ENCODE assay signal across 9 mouse cellular contexts in the genomic region with DNA sequence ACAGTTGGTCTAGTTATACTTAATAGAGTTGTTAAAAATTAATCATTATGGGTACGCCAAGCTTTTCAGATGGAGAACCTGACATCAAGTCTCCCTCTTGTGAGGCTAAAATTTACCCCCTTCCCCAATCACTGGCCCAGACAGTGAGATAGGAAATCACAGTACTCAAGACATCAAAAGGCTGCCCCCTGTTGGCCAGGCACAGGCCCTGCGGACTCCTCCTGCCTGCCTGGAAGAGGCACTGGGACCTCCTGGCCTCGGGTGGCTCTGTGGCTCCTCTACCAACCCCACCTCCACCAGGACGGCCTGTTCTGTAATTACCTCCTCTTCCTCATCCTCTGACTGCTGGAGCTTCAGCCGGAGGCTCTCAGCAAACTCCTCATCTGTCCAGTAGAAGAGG. TPM values are rescaled to one million over a fixed set of nuclear protein-coding genes. Genes with fewer than 3 reads are reported as not detected.
DNase-seq lines count a peak whose midpoint lies in the region; ATAC-seq and TF ChIP-seq lines count a peak whose summit lies in the region.
"Had no signal": no experiment of that assay in that cellular context is flagged by ENCODE, and none has a peak within 500 bp of the region (broad histone marks: within the 10 kb centered on the region; RNA-seq: fewer than 3 reads in every experiment).

No protein-coding gene starts in this region.

- 77% methylated on average over 5 of the region's 5 CpGs for WGBS in heart, adult 2 months
- 77% methylated on average over 5 of the region's 5 CpGs for WGBS in heart, embryonic 11.5 days (ENCODE audit: insufficient replicate concordance)

- ATAC-seq in heart, embryonic 11.5 days (replicated peaks; ENCODE audit: insufficient number of reproducible peaks, low FRiP score, low TSS enrichment), result no peak

- no peak overlapping the region for H3K9ac ChIP-seq in heart, adult 2 months (ENCODE audit: low read depth, low read length)
- H3K9ac ChIP-seq in heart, embryonic 11.5 days (ENCODE audit: low read depth, low read length), result no peak overlapping the region

- H3K9me3 ChIP-seq in heart, embryonic 11.5 days (replicated peaks; ENCODE audit: control insufficient read depth, low read length), result no peaks in the 10 kb centered on the region

- H3K27ac ChIP-seq in heart, adult 2 months, result no peak overlapping the region
- no peak overlapping the region for H3K27ac ChIP-seq in heart, embryonic 11.5 days (ENCODE audit: low read depth, low read length)

- H3K4me2 ChIP-seq in heart, embryonic 11.5 days, result no peak overlapping the region

- no peaks in the 10 kb centered on the region for H3K4me1 ChIP-seq in heart, adult 2 months (ENCODE audit: control insufficient read depth, insufficient read depth, low read length)
- H3K4me1 ChIP-seq in heart, embryonic 11.5 days (ENCODE audit: control insufficient read depth, insufficient read depth, low read length), result no peaks in the 10 kb centered on the region

- H3K4me3 ChIP-seq in heart, adult 2 months, result no peak overlapping the region
- no peak overlapping the region for H3K4me3 ChIP-seq in heart, embryonic 11.5 days (ENCODE audit: low read depth, low read length)

- TF ChIP-seq POLR2A in heart, adult 2 months (IDR thresholded peaks at IDR 0.05; ENCODE audit: insufficient read depth, low read depth, low read length), result no peak

- H3K36me3 ChIP-seq in heart, adult 2 months (ENCODE audit: control insufficient read depth, insufficient read depth, low read length), result no peaks in the 10 kb centered on the region
- no peaks in the 10 kb centered on the region for H3K36me3 ChIP-seq in heart, embryonic 11.5 days (ENCODE audit: control insufficient read depth, insufficient read depth, low read length)

- TF ChIP-seq CTCF in heart, adult 2 months (IDR thresholded peaks at IDR 0.05), result peak; percentile 74

- TF ChIP-seq EP300 in heart, adult 2 months (IDR thresholded peaks at IDR 0.05; ENCODE audit: insufficient read depth, low read depth, low read length), result no peak

- intact Hi-C loops in heart, adult 2 months (cut with DNase I), result loop anchor here (2.0 to 5.0 kb wide), 2 partner anchors 25 to 190 kb away; a partner anchor contains a TSS

- peak in 1 of 2 experiments; percentile 52 for DNase-seq in heart, adult 2 months
- DNase-seq in urinary bladder, postnatal 25 days (ENCODE audit: low spot score), result peak; percentile 40
- no peak for DNase-seq in urinary bladder, postnatal 36 days (ENCODE audit: low spot score in 2 of 2)
- peak; percentile 60 to 65 for DNase-seq in kidney, postnatal 4 days
- peak; percentile 37 to 65 for DNase-seq in thymus, postnatal 10 days (ENCODE audit: low spot score in 2 of 2)
- DNase-seq in ovary, adult 18-20 months (ENCODE audit: low spot score), result no peak
- no peak for DNase-seq in frontal cortex, postnatal 25 days (ENCODE audit: low spot score in 2 of 2)

- H3K27me3 ChIP-seq in heart, adult 2 months (ENCODE audit: control insufficient read depth, insufficient read depth, low read length), result no peaks in the 10 kb centered on the region
- H3K27me3 ChIP-seq in heart, embryonic 11.5 days (ENCODE audit: control insufficient read depth, insufficient read depth, low read length), result no peaks in the 10 kb centered on the region

- H3K79me2 ChIP-seq in heart, adult 2 months (replicated peaks; ENCODE audit: control insufficient read depth, insufficient read depth, low read length), result no peaks in the 10 kb centered on the region

RNA-seq across cellular contexts. Expression of a gene that starts 2.0 kb away (rescaled TPM):
- 1 to 10 TPM; 1.6 to 1.7 TPM for total RNA-seq in heart, adult 2 months (2021)
- polyA plus RNA-seq in heart, adult 2 months (2012; rRNA removed), result 2.6 and 6.6 TPM in 2 replicates
- polyA plus RNA-seq in heart, embryonic 11.5 days (2014; fragmentation: Nextera tagmentation; extraction: Ambion mirVana), result 8.1 and 8.2 TPM in 2 replicates

RNA-seq across cellular contexts. Expression of a gene that starts 25.2 kb away (rescaled TPM):
- total RNA-seq in heart, adult 2 months (2021), result 1 to 10 TPM; 3.9 to 4.4 TPM
- 4.6 and 4.7 TPM in 2 replicates for polyA plus RNA-seq in heart, adult 2 months (2012; rRNA removed)
- 2.3 TPM in 2 replicates for polyA plus RNA-seq in heart, embryonic 11.5 days (2014; fragmentation: Nextera tagmentation; extraction: Ambion mirVana)
- total RNA-seq: hematopoietic stem cell, adult 5-6 weeks had no signal

Comparison
In these comparisons a context has a peak if more than half of its experiments do, and no peak if none do; other contexts are left out.
1. DNase-seq: peak in urinary bladder, postnatal 25 days (single experiment), kidney, postnatal 4 days (2 of 2) and thymus, postnatal 10 days (2 of 2); none in urinary bladder, postnatal 36 days (0 of 2), ovary, adult 18-20 months (single experiment) and frontal cortex, postnatal 25 days (0 of 2).